Mouse (Mus musculus): Measurements from ENCODE around the gene Itgb7.

DNA sequence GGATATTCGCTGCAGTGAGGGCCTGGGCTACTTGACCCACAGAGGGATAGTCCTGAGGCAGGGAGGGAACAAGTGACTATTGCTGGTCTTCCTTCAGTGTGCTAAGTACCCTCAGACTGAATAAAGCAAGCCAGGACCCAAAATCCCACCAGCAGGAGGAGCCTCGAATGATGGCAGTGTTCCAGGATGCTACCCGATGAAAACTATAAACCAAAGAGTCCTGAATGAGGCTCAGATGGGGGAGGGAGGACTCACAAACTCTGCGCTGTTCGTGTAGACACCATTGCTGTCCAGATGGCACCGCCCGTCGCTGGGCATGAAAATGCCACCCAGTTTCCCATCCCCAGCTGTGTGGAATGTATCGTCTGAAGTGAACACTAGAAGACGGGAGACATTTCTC, 9.4 kb downstream of the Itgb7 start:
- TF ChIP-seq CTCF (IDR thresholded peaks at IDR 0.05; ENCODE audit: low read depth) (no peak; the same call in 1 of the 2 replicates), EP300 (IDR thresholded peaks at IDR 0.05; ENCODE audit: low read depth) (no peak)
